Mouse (Mus musculus) CH12.LX (cell line): ENCODE data around the gene Rpl36al.
"Not testable (repeated sequence)": the region's sequence is repeated elsewhere in the genome, so short reads cannot be mapped to it uniquely, and the experiment has no call there.

Source experiments
- SIN3A ChIP-seq: IDR thresholded peaks from 2 replicates; pipeline ENCODE4 v1.6.1; 2012; ENCODE audit warnings: low read length, improper control_type of control experiment, inconsistent platforms
- ZC3H11A ChIP-seq: IDR thresholded peaks from 2 replicates; pipeline ENCODE4 v1.6.1; 2012; ENCODE audit warnings: low read depth, mild to moderate bottlenecking, inconsistent platforms, low read length, improper control_type of control experiment

DNA sequence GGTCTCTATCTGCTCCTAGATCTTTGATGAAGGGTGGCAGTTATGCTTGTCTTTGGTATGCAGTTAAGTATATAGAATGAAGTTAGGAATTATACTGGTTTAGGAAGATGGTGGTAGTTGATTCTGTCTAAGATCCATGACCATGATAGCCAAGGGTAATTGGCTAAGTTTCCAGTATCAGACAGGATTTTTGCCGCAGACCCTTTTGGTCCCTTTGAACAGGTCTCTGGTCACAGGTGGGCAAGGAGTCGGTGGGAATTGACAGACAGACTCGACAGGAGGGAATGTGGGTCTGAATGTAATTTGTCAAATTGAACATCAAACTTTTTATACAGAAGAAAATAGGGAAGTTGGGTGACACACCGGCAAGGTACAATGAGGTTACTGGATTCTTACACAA is 20.3 kb downstream of the Rpl36al start:
- TF ChIP-seq ZC3H11A, SIN3A: not testable (repeated sequence)
